Mouse (Mus musculus): ENCODE measurements at regions not wholly inside any gene's neighbourhood (a gene's known extent, or its start where the extent isn't known, plus 50 kb on each side); places are given as distances from the start of the nearest gene placed in this dataset.
A peak's percentile ranks its signal among the peaks of the same experiment; 100 is the strongest.

DNA sequence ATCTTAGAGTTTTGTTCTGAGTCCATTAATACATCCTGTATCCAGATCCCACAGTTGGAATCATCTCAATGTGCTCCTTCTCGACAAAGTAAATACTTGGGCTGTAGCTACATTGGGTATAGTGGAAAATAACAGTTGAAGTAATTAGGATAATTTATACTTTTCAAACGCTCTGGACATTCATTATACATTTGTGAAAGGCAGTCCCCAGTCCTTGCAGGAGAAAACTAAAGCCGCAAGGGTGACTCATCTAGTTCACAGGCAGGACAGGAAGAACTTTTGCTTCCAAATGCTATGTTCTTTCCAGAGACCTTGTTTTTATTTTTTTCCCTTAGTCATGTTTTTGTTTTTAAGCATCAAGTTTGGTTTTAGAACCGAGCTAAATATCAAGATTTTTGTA, 218.8 kb downstream of the Gpr37 start:
- DNase-seq (ENCODE audit: low read depth) = peak; percentile 33
- no peak for TF ChIP-seq CTCF (IDR thresholded peaks at IDR 0.05; ENCODE audit: borderline replicate concordance, extremely low read depth, insufficient read depth, insufficient read length)
- TF ChIP-seq POLR2A (IDR thresholded peaks at IDR 0.05; ENCODE audit: borderline replicate concordance, extremely low read depth, insufficient read depth, insufficient read length, poor library complexity, severe bottlenecking) = no peak

- no peak for DNase-seq (ENCODE audit: low read depth)
- no peak for TF ChIP-seq CTCF (IDR thresholded peaks at IDR 0.05; ENCODE audit: borderline replicate concordance, extremely low read depth, insufficient read depth, insufficient read length)
- TF ChIP-seq POLR2A (IDR thresholded peaks at IDR 0.05; ENCODE audit: borderline replicate concordance, extremely low read depth, insufficient read depth, insufficient read length, poor library complexity, severe bottlenecking) = no peak
Measured at GRCm38 (mm10) chr6:25463011-25463410, 227.5 kb downstream of the Gpr37 start.

- TF ChIP-seq POLR2A (IDR thresholded peaks at IDR 0.05; ENCODE audit: borderline replicate concordance, extremely low read depth, insufficient read depth, insufficient read length, poor library complexity, severe bottlenecking) (no peak), CTCF (IDR thresholded peaks at IDR 0.05; ENCODE audit: borderline replicate concordance, extremely low read depth, insufficient read depth, insufficient read length) (no peak)
- peak; percentile 37 for DNase-seq (ENCODE audit: low read depth)
Measured at GRCm38 (mm10) chr6:25450451-25450850, 240.1 kb downstream of the Gpr37 start.

DNA sequence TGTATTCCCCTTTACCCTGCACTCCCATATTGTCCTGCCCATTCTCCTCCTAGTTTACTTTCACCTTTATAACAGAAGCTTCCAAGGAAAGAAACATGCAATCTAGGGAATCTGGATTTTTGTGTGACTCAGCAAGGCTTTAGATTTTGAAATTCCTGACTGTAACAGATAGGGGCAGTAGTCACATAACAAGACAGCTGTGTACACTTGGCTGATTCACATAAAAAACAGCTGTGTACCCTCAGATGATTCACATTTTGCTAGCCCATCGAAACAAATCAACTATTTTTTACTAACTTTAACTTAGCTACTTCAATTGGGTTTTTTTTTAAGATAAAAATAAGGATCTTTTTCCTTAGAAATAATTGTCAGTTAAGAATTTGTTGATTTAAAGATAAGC, 240.6 kb downstream of the Gpr37 start:
- TF ChIP-seq CTCF (IDR thresholded peaks at IDR 0.05; ENCODE audit: borderline replicate concordance, extremely low read depth, insufficient read depth, insufficient read length) = no peak
- TF ChIP-seq POLR2A (IDR thresholded peaks at IDR 0.05; ENCODE audit: borderline replicate concordance, extremely low read depth, insufficient read depth, insufficient read length, poor library complexity, severe bottlenecking) = no peak
- DNase-seq (ENCODE audit: low read depth) = no peak

GRCm38 (mm10) chr6:25445351-25445940, 245.1 kb downstream of the Gpr37 start:
- TF ChIP-seq POLR2A (IDR thresholded peaks at IDR 0.05; ENCODE audit: borderline replicate concordance, extremely low read depth, insufficient read depth, insufficient read length, poor library complexity, severe bottlenecking) (no peak), CTCF (IDR thresholded peaks at IDR 0.05; ENCODE audit: borderline replicate concordance, extremely low read depth, insufficient read depth, insufficient read length) (no peak)
- no peak for DNase-seq (ENCODE audit: low read depth)

DNA sequence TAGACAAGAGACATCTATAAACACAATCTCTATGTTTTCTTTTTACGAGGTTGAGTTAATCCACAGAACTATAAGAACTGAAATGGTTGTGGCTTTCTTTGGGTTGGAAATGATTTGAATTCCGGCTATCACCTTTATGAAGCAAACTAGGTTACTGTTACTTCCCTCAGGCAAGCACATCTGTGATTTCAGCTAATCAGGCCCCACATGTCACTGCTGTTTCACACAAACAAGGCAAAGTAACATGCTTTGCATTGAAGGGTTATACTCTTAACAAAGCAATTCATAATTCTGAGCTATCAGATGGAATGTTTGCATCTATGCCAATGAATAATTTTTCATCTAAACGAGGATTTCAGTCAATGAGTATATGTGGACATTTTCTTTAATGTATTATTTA, 246.4 kb downstream of the Gpr37 start:
- DNase-seq (ENCODE audit: low read depth) = peak; percentile 45
- TF ChIP-seq POLR2A (IDR thresholded peaks at IDR 0.05; ENCODE audit: borderline replicate concordance, extremely low read depth, insufficient read depth, insufficient read length, poor library complexity, severe bottlenecking) (no peak), CTCF (IDR thresholded peaks at IDR 0.05; ENCODE audit: borderline replicate concordance, extremely low read depth, insufficient read depth, insufficient read length) (no peak)

DNA sequence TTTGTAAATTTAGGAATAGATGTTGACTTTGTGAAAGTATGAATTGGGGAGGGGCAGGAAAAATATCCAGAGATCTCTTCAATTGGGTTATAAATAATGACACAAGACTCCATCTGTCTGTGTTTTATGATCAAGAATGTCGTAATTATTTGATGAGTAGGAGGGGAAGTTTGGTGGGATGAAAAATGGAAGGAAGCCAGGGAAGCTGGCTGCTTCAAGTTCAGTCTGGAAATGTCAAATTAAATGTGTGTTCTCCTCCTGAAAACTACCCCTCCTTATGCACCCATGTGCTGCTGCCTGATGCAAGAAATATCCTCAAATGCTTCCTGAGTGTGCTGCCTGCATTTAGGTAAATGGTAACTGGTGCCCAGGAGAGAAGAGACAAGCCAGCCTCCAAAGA, 246.8 kb downstream of the Gpr37 start:
- DNase-seq (ENCODE audit: low read depth) = peak; percentile 73
- TF ChIP-seq CTCF (IDR thresholded peaks at IDR 0.05; ENCODE audit: borderline replicate concordance, extremely low read depth, insufficient read depth, insufficient read length) = no peak
- no peak for TF ChIP-seq POLR2A (IDR thresholded peaks at IDR 0.05; ENCODE audit: borderline replicate concordance, extremely low read depth, insufficient read depth, insufficient read length, poor library complexity, severe bottlenecking)

DNA sequence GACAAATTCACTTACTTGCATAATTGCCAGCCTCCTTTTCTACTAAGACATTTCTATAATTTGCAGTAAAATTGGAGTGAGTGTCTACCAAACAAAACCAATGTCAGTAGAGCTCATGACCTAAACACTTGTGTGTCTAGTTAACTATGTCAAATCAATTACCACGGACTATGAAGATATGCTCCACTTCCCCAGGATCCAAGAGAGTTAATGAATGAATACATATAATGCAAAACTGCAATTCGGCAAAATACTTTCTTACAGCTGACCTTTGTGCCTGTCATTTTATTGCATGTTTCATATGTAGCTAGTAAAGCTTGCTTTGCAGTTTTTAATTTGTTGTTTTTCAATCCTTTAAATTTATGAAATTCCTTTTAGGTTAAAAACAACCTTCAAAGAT, 248.4 kb downstream of the Gpr37 start:
- DNase-seq (ENCODE audit: low read depth) = no peak
- TF ChIP-seq POLR2A (IDR thresholded peaks at IDR 0.05; ENCODE audit: borderline replicate concordance, extremely low read depth, insufficient read depth, insufficient read length, poor library complexity, severe bottlenecking) (no peak), CTCF (IDR thresholded peaks at IDR 0.05; ENCODE audit: borderline replicate concordance, extremely low read depth, insufficient read depth, insufficient read length) (no peak)

DNA sequence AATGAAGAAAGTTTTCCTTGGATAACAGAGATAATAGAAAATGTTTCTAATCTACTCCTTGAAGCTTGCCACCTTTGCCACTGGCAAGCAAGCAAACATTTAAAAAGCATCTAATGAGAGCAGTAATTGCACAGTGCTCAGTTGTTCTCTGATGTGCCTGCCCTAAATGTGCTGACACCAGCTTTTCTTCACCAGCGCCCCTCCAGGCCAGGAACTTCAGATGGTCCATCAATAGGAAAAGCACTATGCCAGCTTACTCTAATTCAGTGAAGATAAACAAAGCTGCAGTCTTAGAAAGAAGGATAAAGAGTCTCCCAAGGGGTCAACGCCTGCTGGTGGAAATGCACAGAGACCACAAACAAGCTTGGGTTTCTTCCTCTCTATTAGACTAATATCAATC, 252.7 kb downstream of the Gpr37 start:
- TF ChIP-seq CTCF (IDR thresholded peaks at IDR 0.05; ENCODE audit: borderline replicate concordance, extremely low read depth, insufficient read depth, insufficient read length) (no peak), POLR2A (IDR thresholded peaks at IDR 0.05; ENCODE audit: borderline replicate concordance, extremely low read depth, insufficient read depth, insufficient read length, poor library complexity, severe bottlenecking) (no peak)
- DNase-seq (ENCODE audit: low read depth) = peak; percentile 84

DNA sequence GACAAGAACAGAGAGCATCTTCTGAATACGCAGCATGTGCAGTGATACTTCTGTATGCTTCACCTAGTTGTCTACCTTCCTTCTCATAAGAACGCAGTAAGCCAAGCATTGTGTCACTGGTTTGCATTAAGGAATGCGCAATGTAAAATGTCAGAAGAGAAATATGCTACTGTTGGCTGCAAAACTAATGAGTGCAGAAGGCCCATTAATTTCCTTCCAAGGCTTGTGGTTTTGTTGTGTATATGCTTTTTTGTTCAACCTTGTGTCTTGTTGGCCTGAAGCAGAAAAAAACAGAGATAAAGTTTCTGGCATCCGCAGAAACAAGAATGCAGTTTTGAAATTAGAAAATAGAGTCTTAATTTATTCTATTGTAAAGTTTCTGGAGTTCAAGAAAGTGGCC, 261.5 kb downstream of the Gpr37 start:
- no peak for DNase-seq (ENCODE audit: low read depth)
- no peak for TF ChIP-seq POLR2A (IDR thresholded peaks at IDR 0.05; ENCODE audit: borderline replicate concordance, extremely low read depth, insufficient read depth, insufficient read length, poor library complexity, severe bottlenecking)
- no peak for TF ChIP-seq CTCF (IDR thresholded peaks at IDR 0.05; ENCODE audit: borderline replicate concordance, extremely low read depth, insufficient read depth, insufficient read length)

DNA sequence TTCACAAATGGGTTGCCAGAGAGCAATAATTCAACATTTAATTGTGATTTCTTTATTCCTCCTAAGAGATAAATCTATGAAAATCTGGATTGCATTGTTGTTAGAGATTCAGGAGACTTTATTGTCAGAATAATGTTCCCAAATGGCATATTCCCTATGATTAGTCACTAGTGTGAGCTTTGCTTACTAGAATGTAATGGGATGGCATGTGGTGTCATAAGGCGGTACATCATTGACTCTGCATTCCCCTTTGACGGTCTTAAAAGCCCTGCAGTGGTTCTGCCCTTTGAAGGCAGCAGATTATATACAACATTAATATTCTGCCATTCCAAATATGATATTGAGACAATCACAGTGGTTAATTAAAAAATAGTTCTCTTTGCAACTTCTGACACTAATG, 271.7 kb downstream of the Gpr37 start:
- DNase-seq (ENCODE audit: low read depth) = no peak
- no peak for TF ChIP-seq POLR2A (IDR thresholded peaks at IDR 0.05; ENCODE audit: borderline replicate concordance, extremely low read depth, insufficient read depth, insufficient read length, poor library complexity, severe bottlenecking)
- TF ChIP-seq CTCF (IDR thresholded peaks at IDR 0.05; ENCODE audit: borderline replicate concordance, extremely low read depth, insufficient read depth, insufficient read length) = no peak

GRCm38 (mm10) chr6:25389841-25390240, 300.7 kb downstream of the Gpr37 start:
- DNase-seq (ENCODE audit: low read depth) = peak; percentile 5
- TF ChIP-seq CTCF (IDR thresholded peaks at IDR 0.05; ENCODE audit: borderline replicate concordance, extremely low read depth, insufficient read depth, insufficient read length) (no peak), POLR2A (IDR thresholded peaks at IDR 0.05; ENCODE audit: borderline replicate concordance, extremely low read depth, insufficient read depth, insufficient read length, poor library complexity, severe bottlenecking) (no peak)

All from brain, embryonic 14.5 days (tissue).